Mouse (Mus musculus): ENCODE data around the gene Ddb2. TPM values are rescaled to one million over a fixed set of nuclear protein-coding genes. Genes with fewer than 3 reads are reported as not detected.

Gene Ddb2
- polyA plus RNA-seq, 1 experiment from 2014 or later, result 8.4 TPM

GRCm38 (mm10) chr2:91264711-91265681, 28.2 kb upstream of the Ddb2 start, which contains the start of gene Arfgap2:
TSS of gene Arfgap2 (plus strand) at chr2:91264974.
- ATAC-seq, result peak; percentile 98
- Histone ChIP-seq H3K27ac (peak within 1 kb of the TSS; percentile 90), H3K9ac (peak within 1 kb of the TSS; percentile 91), H3K36me3 (peaks cover 51% of the 10 kb centered on the region), H3K9me3 (replicated peaks) (no peaks in the 10 kb centered on the region), H3K4me3 (peak within 1 kb of the TSS; percentile 82), H3K4me2 (peak within 1 kb of the TSS; percentile 82), H3K4me1 (peaks cover 49% of the 10 kb centered on the region), H3K27me3 (replicated peaks) (peaks cover 9% of the 10 kb centered on the region)
- 2% methylated on average over 72 of the region's 72 CpGs for WGBS (ENCODE audit: insufficient replicate concordance)

- ATAC-seq, result no peak
- peaks cover 41% of the 10 kb centered on the region for H3K36me3 ChIP-seq
- 80% methylated on average over 17 of the region's 17 CpGs for WGBS (ENCODE audit: insufficient replicate concordance)
Measured at GRCm38 (mm10) chr2:91263692-91264660, 27.2 kb upstream of the Ddb2 start.

GRCm38 (mm10) chr2:91259493-91259892, 22.7 kb upstream of the Ddb2 start:
- H3K4me1 ChIP-seq, result peaks cover 42% of the 10 kb centered on the region
- no peak overlapping the region for H3K27ac ChIP-seq
- H3K36me3 ChIP-seq, result peaks cover 15% of the 10 kb centered on the region
- no peak overlapping the region for H3K4me3 ChIP-seq
- H3K27me3 ChIP-seq (replicated peaks), result peaks cover 64% of the 10 kb centered on the region
- H3K9ac ChIP-seq, result no peak overlapping the region
- no peak overlapping the region for H3K4me2 ChIP-seq
- no peak for ATAC-seq
- H3K9me3 ChIP-seq (replicated peaks), result no peaks in the 10 kb centered on the region
- 69% methylated on average over 1 of the region's 1 CpGs for WGBS (ENCODE audit: insufficient replicate concordance)

More at GRCm38 (mm10) chr2:91263692-91264660, 27.2 kb upstream of the Ddb2 start:
- peak overlapping the region; percentile 90 for H3K27ac ChIP-seq
- peak overlapping the region; percentile 71 for H3K9ac ChIP-seq
- no peaks in the 10 kb centered on the region for H3K9me3 ChIP-seq (replicated peaks)
- H3K27me3 ChIP-seq (replicated peaks), result peaks cover 19% of the 10 kb centered on the region
- H3K4me2 ChIP-seq, result peak overlapping the region; percentile 82
- H3K4me1 ChIP-seq, result peaks cover 42% of the 10 kb centered on the region
- H3K4me3 ChIP-seq, result peak overlapping the region; percentile 82

GRCm38 (mm10) chr2:91258830-91259229, 22.0 kb upstream of the Ddb2 start:
- no peak for ATAC-seq
- Histone ChIP-seq H3K4me2 (0 out of 2 replicates have a peak overlapping the region, but pooled peaks have one; percentile 73), H3K27ac (no peak overlapping the region), H3K9ac (no peak overlapping the region), H3K36me3 (peaks cover 15% of the 10 kb centered on the region), H3K4me1 (peaks cover 36% of the 10 kb centered on the region), H3K4me3 (no peak overlapping the region), H3K9me3 (replicated peaks) (no peaks in the 10 kb centered on the region), H3K27me3 (replicated peaks) (peaks cover 70% of the 10 kb centered on the region)
- WGBS (ENCODE audit: insufficient replicate concordance), result 34% methylated on average over 1 of the region's 1 CpGs

- Histone ChIP-seq H3K36me3 (peaks cover 13% of the 10 kb centered on the region), H3K9me3 (replicated peaks) (no peaks in the 10 kb centered on the region), H3K9ac (no peak overlapping the region), H3K4me3 (peak overlapping the region; percentile 59), H3K4me1 (peaks cover 31% of the 10 kb centered on the region), H3K27ac (no peak overlapping the region), H3K4me2 (peak overlapping the region; percentile 73), H3K27me3 (replicated peaks) (peaks cover 78% of the 10 kb centered on the region)
- 62% methylated on average over 5 of the region's 5 CpGs for WGBS (ENCODE audit: insufficient replicate concordance)
- ATAC-seq, result no peak
Measured at GRCm38 (mm10) chr2:91258054-91258453, 21.3 kb upstream of the Ddb2 start.

- WGBS (ENCODE audit: insufficient replicate concordance), result 5% methylated on average over 22 of the region's 22 CpGs
- Histone ChIP-seq H3K4me2 (peak overlapping the region; percentile 73), H3K27ac (peak overlapping the region; percentile 13; the same call in 1 of the 2 replicates), H3K9ac (peak overlapping the region; percentile 54), H3K9me3 (replicated peaks) (no peaks in the 10 kb centered on the region), H3K36me3 (peaks cover 7% of the 10 kb centered on the region; the same call in 1 of the 2 replicates), H3K4me3 (peak overlapping the region; percentile 59), H3K27me3 (replicated peaks) (peaks cover 82% of the 10 kb centered on the region), H3K4me1 (peaks cover 31% of the 10 kb centered on the region)
- peak; percentile 42 for ATAC-seq
Measured at GRCm38 (mm10) chr2:91257126-91257980, 20.6 kb upstream of the Ddb2 start.

- Histone ChIP-seq H3K9ac (peak overlapping the region; percentile 54), H3K27ac (peak overlapping the region; percentile 13; the same call in 1 of the 2 replicates), H3K4me1 (peaks cover 31% of the 10 kb centered on the region), H3K36me3 (peaks cover 4% of the 10 kb centered on the region; the same call in 1 of the 2 replicates), H3K27me3 (replicated peaks) (peaks cover 88% of the 10 kb centered on the region), H3K9me3 (replicated peaks) (no peaks in the 10 kb centered on the region), H3K4me3 (peak overlapping the region; percentile 59), H3K4me2 (peak overlapping the region; percentile 73)
- under 1% methylated on average over 52 of the region's 52 CpGs for WGBS (ENCODE audit: insufficient replicate concordance)
- peak; percentile 52 for ATAC-seq
Measured at GRCm38 (mm10) chr2:91256256-91257125, 19.7 kb upstream of the Ddb2 start.

- Histone ChIP-seq H3K27me3 (replicated peaks) (peaks cover 88% of the 10 kb centered on the region), H3K9me3 (replicated peaks) (no peaks in the 10 kb centered on the region), H3K4me3 (peak within 1 kb of the TSS; percentile 59), H3K27ac (peak within 1 kb of the TSS; percentile 13; the same call in 1 of the 2 replicates), H3K36me3 (no peaks in the 10 kb centered on the region), H3K9ac (peak within 1 kb of the TSS; percentile 54), H3K4me1 (peaks cover 31% of the 10 kb centered on the region), H3K4me2 (peak within 1 kb of the TSS; percentile 73)
- ATAC-seq, result no peak
- 3% methylated on average over 27 of the region's 27 CpGs for WGBS (ENCODE audit: insufficient replicate concordance)
Measured at GRCm38 (mm10) chr2:91255661-91256150, 18.9 kb upstream of the Ddb2 start, which contains the start of gene Pacsin3. TSS of gene Pacsin3 (plus strand) at chr2:91255954.

GRCm38 (mm10) chr2:91254725-91255380, 18.1 kb upstream of the Ddb2 start:
- H3K4me2 ChIP-seq, result no peak overlapping the region
- no peak overlapping the region for H3K4me3 ChIP-seq
- peaks cover 31% of the 10 kb centered on the region for H3K4me1 ChIP-seq
- no peak for ATAC-seq
- 34% methylated on average over 8 of the region's 8 CpGs for WGBS (ENCODE audit: insufficient replicate concordance)
- no peak overlapping the region for H3K27ac ChIP-seq
- H3K9me3 ChIP-seq (replicated peaks), result no peaks in the 10 kb centered on the region
- H3K9ac ChIP-seq, result no peak overlapping the region
- H3K36me3 ChIP-seq, result no peaks in the 10 kb centered on the region
- peaks cover 81% of the 10 kb centered on the region for H3K27me3 ChIP-seq (replicated peaks)

All from liver, embryonic 12.5 days (tissue).